Mouse (Mus musculus) forebrain, embryonic 15.5 days (tissue): ENCODE results near the gene Nucb2. TPM values are rescaled to one million over a fixed set of nuclear protein-coding genes. Genes with fewer than 3 reads are reported as not detected.

Source experiments
- ATAC-seq: fragments of 200-750 bp; cut with Nextera tagmentation; replicated peaks from 2 replicates; pipeline ENCODE4 v1.8.0; 2017; ENCODE audit warnings: mild to moderate bottlenecking, moderate TSS enrichment, moderate library complexity
- H3K27ac ChIP-seq: fragments of 300-500 bp; sonication (generic); replicated peaks from 2 replicates; pipeline ENCODE4 v1.5.1; 2015; ENCODE audit warnings: mild to moderate bottlenecking, inconsistent platforms
- H3K27me3 ChIP-seq: fragments of 300-500 bp; sonication (generic); 2 replicates; pipeline ENCODE4 v1.6.1; 2015; ENCODE audit warnings: inconsistent platforms
- H3K36me3 ChIP-seq: fragments of 300-500 bp; sonication (generic); 2 replicates; pipeline ENCODE4 v1.6.1; 2015; ENCODE audit warnings: mild to moderate bottlenecking, inconsistent platforms
- H3K4me1 ChIP-seq: fragments of 300-500 bp; sonication (generic); 2 replicates; pipeline ENCODE4 v1.6.1; 2015; ENCODE audit warnings: inconsistent platforms
- H3K4me2 ChIP-seq: fragments of 300-500 bp; sonication (generic); replicated peaks from 2 replicates; pipeline ENCODE4 v1.6.1; 2015; ENCODE audit warnings: mild to moderate bottlenecking, inconsistent platforms
- H3K4me3 ChIP-seq: fragments of 300-500 bp; sonication (generic); 2 replicates; pipeline ENCODE4 v1.5.1; 2015; ENCODE audit warnings: mild to moderate bottlenecking, inconsistent platforms
- H3K9ac ChIP-seq: fragments of 300-500 bp; sonication (generic); replicated peaks from 2 replicates; pipeline ENCODE4 v1.6.1; 2015; ENCODE audit warnings: mild to moderate bottlenecking, inconsistent platforms
- H3K9me3 ChIP-seq: fragments of 300-500 bp; sonication (generic); 2 replicates; pipeline ENCODE4 v1.6.1; 2016; ENCODE audit warnings: inconsistent platforms
- WGBS: fragments of 180-500 bp; shearing (Covaris S2); methylation state at CpG from one replicate; pipeline ENCODE4 v1.1.7; 2015; ENCODE audit warnings: mixed read lengths; 5-methylcytosine and 5-hydroxymethylcytosine counted together
- polyA plus RNA-seq: library from polyadenylated mRNA; unstranded; fragments of >200 nt; fragmentation: Nextera tagmentation; extraction: Ambion mirVana; gene quantifications from 2 replicates; pipeline ENCODE4 v1.2.1, GENCODE M21; 2015

The Nucb2 gene
- polyA plus RNA-seq, 1 experiment from 2014 or later, result 17.5 TPM

DNA sequence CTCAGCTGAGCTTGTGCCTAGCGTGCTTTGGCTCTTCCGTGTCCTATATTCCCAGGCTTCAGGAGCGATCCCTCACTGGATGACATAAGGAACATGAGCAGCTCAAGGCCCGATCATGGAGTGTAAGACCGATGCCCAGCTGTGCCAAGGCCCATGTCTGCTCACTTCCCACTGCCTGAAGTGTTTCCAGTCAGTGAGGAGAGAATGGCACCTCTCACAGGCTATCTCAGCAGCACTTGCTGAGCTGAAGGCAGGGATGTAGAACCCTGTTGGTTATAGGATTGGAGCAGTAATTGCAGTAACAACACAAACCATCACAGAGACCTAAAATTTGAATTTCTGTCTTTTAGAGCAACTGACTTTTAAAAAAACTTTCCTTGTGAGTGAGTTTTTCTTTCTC lies 26.3 kb downstream of the Nucb2 start:
- 90% methylated on average over 5 of the region's 5 CpGs for WGBS
- no peak for ATAC-seq
- Histone ChIP-seq H3K4me1 (no peaks in the 10 kb centered on the region), H3K27me3 (no peaks in the 10 kb centered on the region), H3K4me2 (no peak overlapping the region), H3K4me3 (no peak overlapping the region), H3K9me3 (no peaks in the 10 kb centered on the region), H3K9ac (no peak overlapping the region), H3K27ac (no peak overlapping the region), H3K36me3 (peaks cover 36% of the 10 kb centered on the region)

DNA sequence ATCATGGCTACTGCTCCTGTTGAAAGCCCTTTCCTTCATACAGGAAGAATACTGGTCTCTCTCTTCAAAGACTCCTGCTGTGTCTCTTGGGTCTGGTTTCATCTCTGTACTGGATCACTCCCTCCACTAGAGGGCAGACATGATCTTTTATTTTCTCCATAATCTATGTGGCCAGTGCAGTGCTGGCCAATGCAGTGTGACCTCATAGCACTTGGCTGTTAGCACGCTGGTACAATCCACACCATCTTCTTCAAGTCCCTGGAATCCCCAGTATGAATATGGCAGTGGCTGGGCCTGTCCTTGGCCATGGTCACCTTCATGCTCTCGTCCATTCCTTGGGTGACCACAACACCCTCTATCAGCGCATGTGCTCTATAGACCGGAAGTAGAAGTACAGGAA lies 27.1 kb downstream of the Nucb2 start:
- peaks cover 32% of the 10 kb centered on the region for H3K36me3 ChIP-seq
- ATAC-seq, result peak; percentile 46; the same call in 1 of the 2 replicates

DNA sequence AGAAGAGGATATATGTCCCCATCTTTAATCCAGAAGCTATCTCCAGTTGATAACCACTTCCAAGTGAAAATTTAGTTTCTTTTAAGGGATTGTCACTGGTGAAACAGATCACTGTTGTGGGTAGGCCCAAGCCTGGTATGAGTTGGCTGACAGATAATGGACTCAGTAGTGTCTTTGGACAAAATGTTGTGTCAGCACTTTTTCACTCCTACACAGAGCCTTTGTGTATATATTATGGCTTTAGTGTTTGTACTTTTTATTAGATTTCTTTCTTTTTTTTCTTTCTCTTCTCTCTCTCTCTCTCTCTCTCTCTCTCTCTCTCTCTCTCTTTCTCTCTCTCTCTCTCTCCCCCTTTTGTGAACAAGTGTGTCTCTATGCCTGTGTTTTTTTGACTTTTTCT lies 52.7 kb downstream of the Nucb2 start:
- Histone ChIP-seq H3K4me2 (no peak overlapping the region), H3K9me3 (no peaks in the 10 kb centered on the region), H3K9ac (no peak overlapping the region), H3K36me3 (no peaks in the 10 kb centered on the region), H3K4me1 (no peaks in the 10 kb centered on the region), H3K27me3 (no peaks in the 10 kb centered on the region), H3K4me3 (no peak overlapping the region), H3K27ac (no peak overlapping the region)
- no peak for ATAC-seq

More for the DNA sequence above, 27.1 kb downstream of the Nucb2 start:
- WGBS, result 82% methylated on average over 4 of the region's 4 CpGs
- Histone ChIP-seq H3K4me1 (no peaks in the 10 kb centered on the region), H3K27me3 (no peaks in the 10 kb centered on the region), H3K4me2 (no peak overlapping the region), H3K4me3 (no peak overlapping the region), H3K9ac (no peak overlapping the region), H3K9me3 (no peaks in the 10 kb centered on the region), H3K27ac (no peak overlapping the region)

DNA sequence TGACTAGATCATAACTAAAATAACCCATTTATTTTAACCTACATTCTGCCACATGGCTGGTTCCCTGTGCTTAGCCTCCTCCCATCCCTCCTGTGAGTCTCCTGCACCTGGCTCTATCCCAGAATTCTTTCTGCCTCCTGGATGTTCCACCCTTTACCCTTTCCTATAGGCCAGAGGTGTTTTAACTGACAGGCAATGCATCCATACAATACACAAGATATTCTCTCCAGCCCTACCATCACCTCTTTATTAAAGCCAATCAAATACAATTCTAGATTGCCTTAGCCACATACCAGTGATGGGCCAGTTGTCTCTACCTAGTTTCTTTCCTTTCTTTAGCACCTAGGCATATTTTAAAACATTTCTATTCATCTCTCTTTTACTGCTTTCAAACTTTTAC lies 70.4 kb downstream of the Nucb2 start:
- ATAC-seq, result no peak
- no peaks in the 10 kb centered on the region for H3K27me3 ChIP-seq
- H3K9ac ChIP-seq, result no peak overlapping the region
- no peak overlapping the region for H3K4me3 ChIP-seq
- H3K27ac ChIP-seq, result no peak overlapping the region
- no peaks in the 10 kb centered on the region for H3K9me3 ChIP-seq
- no peaks in the 10 kb centered on the region for H3K36me3 ChIP-seq
- H3K4me2 ChIP-seq, result no peak overlapping the region
- no peaks in the 10 kb centered on the region for H3K4me1 ChIP-seq

Other genes with a start within 250 kb of the Nucb2 start
- 9.3 and 9.7 TPM in 2 replicates for gene Plekha7, start 196.0 kb upstream of the Nucb2 start, polyA plus RNA-seq
- gene Rps13, start 170.2 kb upstream of the Nucb2 start, polyA plus RNA-seq, result 551 and 569 TPM in 2 replicates
- gene Pik3c2a, start 60.9 kb upstream of the Nucb2 start, polyA plus RNA-seq, result 17.2 and 18.2 TPM in 2 replicates